Mouse (Mus musculus): Measurements from ENCODE around the gene Eif3d.

- TF ChIP-seq CTCF (conservative IDR thresholded peaks at IDR 0.05; ENCODE audit: low read length), result no peak; the same call in 1 of the 2 replicates
- no peak for TF ChIP-seq POU5F1 (IDR thresholded peaks at IDR 0.05; ENCODE audit: borderline replicate concordance, low read length)
Measured at GRCm38 (mm10) chr15:77920511-77921462, 49.8 kb downstream of the Eif3d start.
